Mouse (Mus musculus) kidney, embryonic 14.5 days (tissue): ENCODE measurements around the gene Zbtb16. TPM values are rescaled to one million over a fixed set of nuclear protein-coding genes. Genes with fewer than 3 reads are reported as not detected.

ENCODE experiments used
- ATAC-seq: fragments of 200-750 bp; cut with Nextera tagmentation; 2 replicates; pipeline ENCODE4 v1.8.0; 2017; ENCODE audit warnings: moderate number of reproducible peaks, mild to moderate bottlenecking, moderate TSS enrichment, moderate library complexity; ENCODE audit not compliant: low FRiP score, low TSS enrichment
- H3K27ac ChIP-seq: fragments of 300-500 bp; sonication (generic); 2 replicates; pipeline ENCODE4 v1.5.1; 2014; ENCODE audit warnings: low read depth, mild to moderate bottlenecking, low read length, moderate library complexity, mixed read lengths
- H3K27me3 ChIP-seq: fragments of 300-500 bp; sonication (generic); 2 replicates; pipeline ENCODE4 v1.6.1; 2014; ENCODE audit warnings: mild to moderate bottlenecking, low read length; ENCODE audit not compliant: control insufficient read depth, insufficient read depth
- H3K36me3 ChIP-seq: fragments of 300-500 bp; sonication (generic); 2 replicates; pipeline ENCODE4 v1.6.1; 2014; ENCODE audit warnings: low read length, mixed read lengths; ENCODE audit not compliant: control insufficient read depth, insufficient read depth
- H3K4me1 ChIP-seq: fragments of 300-500 bp; sonication (generic); 2 replicates; pipeline ENCODE4 v1.6.1; 2014; ENCODE audit warnings: low read length, mixed read lengths; ENCODE audit not compliant: control insufficient read depth, insufficient read depth
- H3K4me2 ChIP-seq: fragments of 300-500 bp; sonication (generic); replicated peaks from 2 replicates; pipeline ENCODE4 v1.6.1; 2014; ENCODE audit warnings: low read depth, mild to moderate bottlenecking, low read length
- H3K4me3 ChIP-seq: fragments of 300-500 bp; sonication (generic); 2 replicates; pipeline ENCODE4 v1.5.1; 2014; ENCODE audit warnings: mild to moderate bottlenecking, low read length
- H3K9ac ChIP-seq: fragments of 300-500 bp; sonication (generic); 2 replicates; pipeline ENCODE4 v1.6.1; 2014; ENCODE audit warnings: low read depth, mild to moderate bottlenecking, low read length, moderate library complexity
- H3K9me3 ChIP-seq: fragments of 300-500 bp; sonication (generic); 2 replicates; pipeline ENCODE4 v1.6.1; 2016; ENCODE audit warnings: low read length; ENCODE audit not compliant: control insufficient read depth
- WGBS: fragments of 180-500 bp; shearing (Covaris S2); extraction: QIAGEN DNeasy Blood & Tissue Kit; methylation state at CpG from one replicate; pipeline ENCODE4 v1.1.7; 2014; 5-methylcytosine and 5-hydroxymethylcytosine counted together
- polyA plus RNA-seq: library from polyadenylated mRNA; unstranded; fragments of >200 nt; fragmentation: Nextera tagmentation; extraction: Ambion mirVana; gene quantifications from 2 replicates; pipeline ENCODE4 v1.2.1, GENCODE M21; 2014

The Zbtb16 gene
- polyA plus RNA-seq, 1 experiment from 2014 or later = 0.49 TPM

GRCm38 (mm10) chr9:48721655-48722054 is 114.4 kb downstream of the Zbtb16 start:
- Histone ChIP-seq H3K4me3 (no peak overlapping the region), H3K36me3 (no peaks in the 10 kb centered on the region), H3K9me3 (no peaks in the 10 kb centered on the region), H3K9ac (no peak overlapping the region), H3K27me3 (peaks cover 3% of the 10 kb centered on the region; the same call in 1 of the 2 replicates), H3K4me2 (no peak overlapping the region), H3K27ac (no peak overlapping the region), H3K4me1 (0 out of 2 replicates have a peak, but pooled peaks cover 2% of the 10 kb centered on the region)
- 89% methylated on average over 6 of the region's 6 CpGs for WGBS
- no peak for ATAC-seq

GRCm38 (mm10) chr9:48721172-48721571 is 114.8 kb downstream of the Zbtb16 start:
- no peaks in the 10 kb centered on the region for H3K9me3 ChIP-seq
- peaks cover 3% of the 10 kb centered on the region; the same call in 1 of the 2 replicates for H3K27me3 ChIP-seq
- no peak for ATAC-seq
- H3K4me3 ChIP-seq = no peak overlapping the region
- H3K36me3 ChIP-seq = no peaks in the 10 kb centered on the region
- WGBS = 58% methylated on average over 3 of the region's 3 CpGs
- H3K27ac ChIP-seq = no peak overlapping the region
- H3K4me2 ChIP-seq = no peak overlapping the region
- no peak overlapping the region for H3K9ac ChIP-seq
- H3K4me1 ChIP-seq = 0 out of 2 replicates have a peak, but pooled peaks cover 2% of the 10 kb centered on the region

- WGBS = 81% methylated on average over 12 of the region's 12 CpGs
- H3K9ac ChIP-seq = no peak overlapping the region
- no peak overlapping the region for H3K27ac ChIP-seq
- no peak overlapping the region for H3K4me3 ChIP-seq
- no peak overlapping the region for H3K4me2 ChIP-seq
- no peaks in the 10 kb centered on the region for H3K9me3 ChIP-seq
- H3K4me1 ChIP-seq = 0 out of 2 replicates have a peak, but pooled peaks cover 2% of the 10 kb centered on the region
- no peaks in the 10 kb centered on the region for H3K36me3 ChIP-seq
- no peak for ATAC-seq
- peaks cover 3% of the 10 kb centered on the region; the same call in 1 of the 2 replicates for H3K27me3 ChIP-seq
These were observed 115.6 kb downstream of the Zbtb16 start for GRCm38 (mm10) chr9:48720251-48720963.

GRCm38 (mm10) chr9:48719619-48720018 is 116.4 kb downstream of the Zbtb16 start:
- Histone ChIP-seq H3K4me2 (no peak overlapping the region), H3K9me3 (no peaks in the 10 kb centered on the region), H3K36me3 (no peaks in the 10 kb centered on the region), H3K9ac (no peak overlapping the region), H3K4me1 (0 out of 2 replicates have a peak, but pooled peaks cover 2% of the 10 kb centered on the region), H3K27ac (no peak overlapping the region), H3K27me3 (peaks cover 3% of the 10 kb centered on the region; the same call in 1 of the 2 replicates), H3K4me3 (no peak overlapping the region)
- 77% methylated on average over 4 of the region's 4 CpGs for WGBS
- no peak for ATAC-seq

GRCm38 (mm10) chr9:48716549-48716948 is 119.5 kb downstream of the Zbtb16 start:
- Histone ChIP-seq H3K4me2 (no peak overlapping the region), H3K27ac (no peak overlapping the region), H3K4me1 (peaks cover 3% of the 10 kb centered on the region; the same call in 1 of the 2 replicates), H3K4me3 (no peak overlapping the region), H3K36me3 (no peaks in the 10 kb centered on the region), H3K9ac (no peak overlapping the region), H3K9me3 (no peaks in the 10 kb centered on the region), H3K27me3 (no peaks in the 10 kb centered on the region)
- WGBS = 87% methylated on average over 8 of the region's 8 CpGs
- no peak for ATAC-seq

- H3K36me3 ChIP-seq = no peaks in the 10 kb centered on the region
- H3K9ac ChIP-seq = no peak overlapping the region
- no peaks in the 10 kb centered on the region for H3K27me3 ChIP-seq
- no peaks in the 10 kb centered on the region for H3K9me3 ChIP-seq
- H3K4me1 ChIP-seq = peaks cover 17% of the 10 kb centered on the region
- no peak overlapping the region for H3K27ac ChIP-seq
- no peak for ATAC-seq
- WGBS = 91% methylated on average over 8 of the region's 8 CpGs
- H3K4me2 ChIP-seq = no peak overlapping the region
- H3K4me3 ChIP-seq = no peak overlapping the region
These were observed 121.0 kb downstream of the Zbtb16 start for GRCm38 (mm10) chr9:48715042-48715441.

- H3K9ac ChIP-seq = no peak overlapping the region
- H3K36me3 ChIP-seq = no peaks in the 10 kb centered on the region
- no peak for ATAC-seq
- no peaks in the 10 kb centered on the region for H3K9me3 ChIP-seq
- no peak overlapping the region for H3K4me3 ChIP-seq
- no peak overlapping the region for H3K27ac ChIP-seq
- WGBS = 92% methylated on average over 8 of the region's 8 CpGs
- no peak overlapping the region for H3K4me2 ChIP-seq
- H3K4me1 ChIP-seq = peaks cover 17% of the 10 kb centered on the region
- no peaks in the 10 kb centered on the region for H3K27me3 ChIP-seq
These were observed 122.2 kb downstream of the Zbtb16 start for GRCm38 (mm10) chr9:48713779-48714178.

- Histone ChIP-seq H3K36me3 (no peaks in the 10 kb centered on the region), H3K9ac (no peak overlapping the region), H3K9me3 (no peaks in the 10 kb centered on the region), H3K4me3 (no peak overlapping the region), H3K27me3 (no peaks in the 10 kb centered on the region), H3K4me2 (no peak overlapping the region), H3K4me1 (peaks cover 17% of the 10 kb centered on the region), H3K27ac (no peak overlapping the region)
- WGBS = 87% methylated on average over 13 of the region's 13 CpGs
- ATAC-seq = no peak
These were observed 122.8 kb downstream of the Zbtb16 start for GRCm38 (mm10) chr9:48712985-48713765.

GRCm38 (mm10) chr9:48711826-48712225 is 124.2 kb downstream of the Zbtb16 start:
- H3K4me3 ChIP-seq = no peak overlapping the region
- no peak overlapping the region for H3K27ac ChIP-seq
- H3K36me3 ChIP-seq = no peaks in the 10 kb centered on the region
- H3K9ac ChIP-seq = no peak overlapping the region
- H3K27me3 ChIP-seq = no peaks in the 10 kb centered on the region
- no peak for ATAC-seq
- peaks cover 24% of the 10 kb centered on the region for H3K4me1 ChIP-seq
- WGBS = 58% methylated on average over 5 of the region's 5 CpGs
- H3K9me3 ChIP-seq = no peaks in the 10 kb centered on the region
- no peak overlapping the region for H3K4me2 ChIP-seq
